Mouse (Mus musculus) liver, embryonic 16.5 days (tissue): ENCODE results near the gene 2310079G19Rik. TPM values are rescaled to one million over a fixed set of nuclear protein-coding genes. Genes with fewer than 3 reads are reported as not detected.

Source experiments
- ATAC-seq: fragments of 200-750 bp; cut with Nextera tagmentation; 2 replicates; pipeline ENCODE4 v1.8.0; 2017; ENCODE audit warnings: low read depth, mild to moderate bottlenecking, moderate number of reproducible peaks, moderate library complexity
- H3K27ac ChIP-seq: fragments of 300-500 bp; sonication (generic); 2 replicates; pipeline ENCODE4 v1.5.1; 2014; ENCODE audit warnings: mild to moderate bottlenecking, low read length
- H3K27me3 ChIP-seq: fragments of 300-500 bp; sonication (generic); 2 replicates; pipeline ENCODE4 v1.6.1; 2014; ENCODE audit warnings: low read depth, low read length, mixed read lengths; ENCODE audit not compliant: control insufficient read depth, insufficient read depth
- H3K36me3 ChIP-seq: fragments of 300-500 bp; sonication (generic); 2 replicates; pipeline ENCODE4 v1.6.1; 2014; ENCODE audit warnings: mild to moderate bottlenecking; ENCODE audit not compliant: control insufficient read depth, insufficient read depth
- H3K4me1 ChIP-seq: fragments of 300-500 bp; sonication (generic); 2 replicates; pipeline ENCODE4 v1.6.1; 2014; ENCODE audit warnings: low read depth, low read length, mixed read lengths; ENCODE audit not compliant: control insufficient read depth
- H3K4me2 ChIP-seq: fragments of 300-500 bp; sonication (generic); 2 replicates; pipeline ENCODE4 v1.6.1; 2014; ENCODE audit warnings: low read depth, low read length, mixed read lengths
- H3K4me3 ChIP-seq: fragments of 300-500 bp; sonication (generic); 2 replicates; pipeline ENCODE4 v1.5.1; 2014; ENCODE audit warnings: low read depth, mild to moderate bottlenecking, low read length
- H3K9ac ChIP-seq: fragments of 300-500 bp; sonication (generic); 2 replicates; pipeline ENCODE4 v1.6.1; 2014; ENCODE audit warnings: low read depth, low read length
- H3K9me3 ChIP-seq: fragments of 300-500 bp; sonication (generic); replicated peaks from 2 replicates; pipeline ENCODE4 v1.6.1; 2016; ENCODE audit warnings: low read length; ENCODE audit not compliant: control insufficient read depth
- WGBS: fragments of 180-500 bp; shearing (Covaris S2); extraction: QIAGEN DNeasy Blood & Tissue Kit; methylation state at CpG from one replicate; pipeline ENCODE4 v1.1.7; 2014; ENCODE audit not compliant: insufficient replicate concordance; 5-methylcytosine and 5-hydroxymethylcytosine counted together
- polyA plus RNA-seq: library from polyadenylated mRNA; unstranded; fragments of >200 nt; fragmentation: Nextera tagmentation; extraction: Ambion mirVana; gene quantifications from 2 replicates; pipeline ENCODE4 v1.2.1, GENCODE M21; 2015

Gene 2310079G19Rik
- polyA plus RNA-seq, 1 experiment from 2014 or later = not detected

- Histone ChIP-seq H3K36me3 (no peaks in the 10 kb centered on the region), H3K9ac (no peak overlapping the region), H3K4me3 (no peak overlapping the region), H3K27ac (no peak overlapping the region), H3K4me2 (no peak overlapping the region), H3K27me3 (no peaks in the 10 kb centered on the region), H3K4me1 (no peaks in the 10 kb centered on the region), H3K9me3 (no peaks in the 10 kb centered on the region)
- 47% methylated on average over 4 of the region's 4 CpGs for WGBS
- ATAC-seq = no peak
These were observed 4.0 kb upstream of the 2310079G19Rik start for GRCm38 (mm10) chr16:88631474-88631873.

GRCm38 (mm10) chr16:88612712-88613111 is 14.8 kb downstream of the 2310079G19Rik start:
- 67% methylated on average over 4 of the region's 4 CpGs for WGBS
- H3K4me1 ChIP-seq = no peaks in the 10 kb centered on the region
- H3K27me3 ChIP-seq = no peaks in the 10 kb centered on the region
- no peak overlapping the region for H3K27ac ChIP-seq
- H3K9ac ChIP-seq = no peak overlapping the region
- H3K4me3 ChIP-seq = no peak overlapping the region
- H3K4me2 ChIP-seq = no peak overlapping the region
- H3K36me3 ChIP-seq = no peaks in the 10 kb centered on the region
- no peak for ATAC-seq
- H3K9me3 ChIP-seq = no peaks in the 10 kb centered on the region

- no peak within 1 kb of the TSS for H3K4me3 ChIP-seq
- ATAC-seq = no peak
- no peaks in the 10 kb centered on the region for H3K27me3 ChIP-seq
- H3K4me2 ChIP-seq = no peak within 1 kb of the TSS
- H3K9me3 ChIP-seq = no peaks in the 10 kb centered on the region
- H3K36me3 ChIP-seq = no peaks in the 10 kb centered on the region
- no peaks in the 10 kb centered on the region for H3K4me1 ChIP-seq
- no peak within 1 kb of the TSS for H3K27ac ChIP-seq
- H3K9ac ChIP-seq = no peak within 1 kb of the TSS
- 67% methylated on average over 8 of the region's 8 CpGs for WGBS
These were observed 15.5 kb downstream of the 2310079G19Rik start, which contains the start of gene Krtap24-1 for GRCm38 (mm10) chr16:88611922-88612321. Gene Krtap24-1, minus strand, starts transcription at chr16:88612279.

- no peaks in the 10 kb centered on the region for H3K4me1 ChIP-seq
- ATAC-seq = no peak
- WGBS = 68% methylated on average over 6 of the region's 6 CpGs
These were observed 22.9 kb downstream of the 2310079G19Rik start for GRCm38 (mm10) chr16:88604570-88604969.

GRCm38 (mm10) chr16:88602464-88602863 is 25.0 kb downstream of the 2310079G19Rik start:
- Histone ChIP-seq H3K9ac (no peak overlapping the region), H3K9me3 (no peaks in the 10 kb centered on the region), H3K4me2 (no peak overlapping the region), H3K4me1 (no peaks in the 10 kb centered on the region), H3K27me3 (no peaks in the 10 kb centered on the region), H3K27ac (no peak overlapping the region), H3K36me3 (no peaks in the 10 kb centered on the region), H3K4me3 (no peak overlapping the region)
- no peak for ATAC-seq
- WGBS = 26% methylated on average over 1 of the region's 1 CpGs

More at GRCm38 (mm10) chr16:88604570-88604969, 22.9 kb downstream of the 2310079G19Rik start:
- no peaks in the 10 kb centered on the region for H3K36me3 ChIP-seq
- no peak overlapping the region for H3K4me3 ChIP-seq
- no peaks in the 10 kb centered on the region for H3K27me3 ChIP-seq
- no peak overlapping the region for H3K27ac ChIP-seq
- no peaks in the 10 kb centered on the region for H3K9me3 ChIP-seq
- H3K9ac ChIP-seq = no peak overlapping the region
- no peak overlapping the region for H3K4me2 ChIP-seq

GRCm38 (mm10) chr16:88600303-88600702 is 27.2 kb downstream of the 2310079G19Rik start:
- no peak overlapping the region for H3K4me2 ChIP-seq
- H3K9me3 ChIP-seq = no peaks in the 10 kb centered on the region
- H3K27ac ChIP-seq = no peak overlapping the region
- H3K9ac ChIP-seq = no peak overlapping the region
- H3K27me3 ChIP-seq = no peaks in the 10 kb centered on the region
- no peak for ATAC-seq
- H3K4me3 ChIP-seq = no peak overlapping the region
- no peaks in the 10 kb centered on the region for H3K4me1 ChIP-seq
- no peaks in the 10 kb centered on the region for H3K36me3 ChIP-seq
- 48% methylated on average over 8 of the region's 8 CpGs for WGBS

GRCm38 (mm10) chr16:88599504-88600237 is 27.8 kb downstream of the 2310079G19Rik start:
- no peak overlapping the region for H3K9ac ChIP-seq
- H3K9me3 ChIP-seq = no peaks in the 10 kb centered on the region
- H3K27me3 ChIP-seq = no peaks in the 10 kb centered on the region
- H3K4me1 ChIP-seq = no peaks in the 10 kb centered on the region
- H3K4me2 ChIP-seq = no peak overlapping the region
- H3K27ac ChIP-seq = no peak overlapping the region
- ATAC-seq = no peak
- H3K4me3 ChIP-seq = no peak overlapping the region
- no peaks in the 10 kb centered on the region for H3K36me3 ChIP-seq
- WGBS = 33% methylated on average over 16 of the region's 16 CpGs

GRCm38 (mm10) chr16:88592758-88593157 is 34.7 kb downstream of the 2310079G19Rik start:
- H3K4me3 ChIP-seq = no peak overlapping the region
- ATAC-seq = no peak
- no peak overlapping the region for H3K9ac ChIP-seq
- no peak overlapping the region for H3K27ac ChIP-seq
- H3K4me1 ChIP-seq = no peaks in the 10 kb centered on the region
- H3K4me2 ChIP-seq = no peak overlapping the region
- H3K9me3 ChIP-seq = no peaks in the 10 kb centered on the region
- H3K36me3 ChIP-seq = no peaks in the 10 kb centered on the region
- no peaks in the 10 kb centered on the region for H3K27me3 ChIP-seq

GRCm38 (mm10) chr16:88583338-88583737 is 44.1 kb downstream of the 2310079G19Rik start:
- H3K9me3 ChIP-seq = no peaks in the 10 kb centered on the region
- H3K4me2 ChIP-seq = no peak overlapping the region

More at GRCm38 (mm10) chr16:88583338-88583737, 44.1 kb downstream of the 2310079G19Rik start:
- Histone ChIP-seq H3K4me1 (no peaks in the 10 kb centered on the region), H3K36me3 (no peaks in the 10 kb centered on the region), H3K4me3 (no peak overlapping the region), H3K27ac (no peak overlapping the region), H3K9ac (no peak overlapping the region), H3K27me3 (no peaks in the 10 kb centered on the region)
- WGBS = 67% methylated on average over 9 of the region's 9 CpGs
- ATAC-seq = no peak
